Mouse (Mus musculus) embryonic facial prominence, embryonic 15.5 days (tissue): ENCODE data around the gene Palm3. TPM values are rescaled to one million over a fixed set of nuclear protein-coding genes. Genes with fewer than 3 reads are reported as not detected.
A peak's percentile ranks its signal among the peaks of the same experiment; 100 is the strongest.
"Not testable (repeated sequence)": the region's sequence is repeated elsewhere in the genome, so short reads cannot be mapped to it uniquely, and the experiment has no call there.

Experiments used
- ATAC-seq: fragments of 200-750 bp; cut with Nextera tagmentation; 2 replicates; pipeline ENCODE4 v1.8.0; 2017; ENCODE audit warnings: low read depth, moderate TSS enrichment; ENCODE audit not compliant: insufficient number of reproducible peaks, low FRiP score, low TSS enrichment
- H3K27ac ChIP-seq: fragments of 300-500 bp; sonication (generic); replicated peaks from 2 replicates; pipeline ENCODE4 v1.5.1; 2015; ENCODE audit warnings: mild to moderate bottlenecking, inconsistent platforms
- H3K27me3 ChIP-seq: fragments of 300-500 bp; sonication (generic); 2 replicates; pipeline ENCODE4 v1.6.1; 2015; ENCODE audit warnings: inconsistent platforms
- H3K36me3 ChIP-seq: fragments of 300-500 bp; sonication (generic); 2 replicates; pipeline ENCODE4 v1.6.1; 2015; ENCODE audit warnings: mild to moderate bottlenecking, inconsistent platforms
- H3K4me1 ChIP-seq: fragments of 300-500 bp; sonication (generic); 2 replicates; pipeline ENCODE4 v1.6.1; 2015; ENCODE audit warnings: inconsistent platforms
- H3K4me2 ChIP-seq: fragments of 300-500 bp; sonication (generic); replicated peaks from 2 replicates; pipeline ENCODE4 v1.6.1; 2015; ENCODE audit warnings: mild to moderate bottlenecking, inconsistent platforms
- H3K4me3 ChIP-seq: fragments of 300-500 bp; sonication (generic); replicated peaks from 2 replicates; pipeline ENCODE4 v1.5.1; 2015; ENCODE audit warnings: mild to moderate bottlenecking, inconsistent platforms
- H3K9ac ChIP-seq: fragments of 300-500 bp; sonication (generic); 2 replicates; pipeline ENCODE4 v1.6.1; 2015; ENCODE audit warnings: inconsistent platforms
- H3K9me3 ChIP-seq: fragments of 300-500 bp; sonication (generic); replicated peaks from 2 replicates; pipeline ENCODE4 v1.6.1; 2016; ENCODE audit warnings: inconsistent platforms
- WGBS: fragments of 180-500 bp; shearing (Covaris S2); methylation state at CpG from one replicate; pipeline ENCODE4 v1.1.7; 2015; 5-methylcytosine and 5-hydroxymethylcytosine counted together
- polyA plus RNA-seq: library from polyadenylated mRNA; unstranded; fragments of >200 nt; fragmentation: Nextera tagmentation; extraction: Ambion mirVana; gene quantifications from 2 replicates; pipeline ENCODE4 v1.2.1, GENCODE M21; 2015

Palm3 gene
- polyA plus RNA-seq, 1 experiment from 2014 or later = 6.5 TPM

- Histone ChIP-seq H3K27ac (peak overlapping the region; percentile 91), H3K9me3 (no peaks in the 10 kb centered on the region), H3K4me3 (peak overlapping the region; percentile 68), H3K4me2 (peak overlapping the region; percentile 72), H3K27me3 (no peaks in the 10 kb centered on the region), H3K9ac (peak overlapping the region; percentile 63), H3K4me1 (peaks cover 36% of the 10 kb centered on the region), H3K36me3 (peaks cover 36% of the 10 kb centered on the region)
- 1% methylated on average over 88 of the region's 92 CpGs for WGBS
- ATAC-seq = no peak
Observed at GRCm38 (mm10) chr8:83998231-83999056, 22.8 kb upstream of the Palm3 start.

GRCm38 (mm10) chr8:83999057-83999705 lies 22.1 kb upstream of the Palm3 start:
- 63% methylated on average over 16 of the region's 16 CpGs for WGBS
- peak overlapping the region; percentile 72 for H3K4me2 ChIP-seq
- no peaks in the 10 kb centered on the region for H3K9me3 ChIP-seq
- H3K36me3 ChIP-seq = peaks cover 31% of the 10 kb centered on the region
- H3K4me3 ChIP-seq = peak overlapping the region; percentile 68
- H3K9ac ChIP-seq = 0 out of 2 replicates have a peak overlapping the region, but pooled peaks have one; percentile 63
- ATAC-seq = no peak
- no peaks in the 10 kb centered on the region for H3K27me3 ChIP-seq
- H3K4me1 ChIP-seq = peaks cover 43% of the 10 kb centered on the region
- H3K27ac ChIP-seq = 0 out of 2 replicates have a peak overlapping the region, but pooled peaks have one; percentile 91

GRCm38 (mm10) chr8:83999825-84000224 lies 21.4 kb upstream of the Palm3 start:
- H3K36me3 ChIP-seq = peaks cover 25% of the 10 kb centered on the region
- H3K27ac ChIP-seq = no peak overlapping the region
- H3K9ac ChIP-seq = no peak overlapping the region
- no peaks in the 10 kb centered on the region for H3K27me3 ChIP-seq
- no peak for ATAC-seq
- 81% methylated on average over 2 of the region's 2 CpGs for WGBS
- H3K4me3 ChIP-seq = 0 out of 2 replicates have a peak overlapping the region, but pooled peaks have one; percentile 2
- no peaks in the 10 kb centered on the region for H3K9me3 ChIP-seq
- H3K4me2 ChIP-seq = peak overlapping the region; percentile 72; the same call in 1 of the 2 replicates
- peaks cover 46% of the 10 kb centered on the region for H3K4me1 ChIP-seq

GRCm38 (mm10) chr8:84001281-84002000 lies 19.8 kb upstream of the Palm3 start, which contains the start of gene 1700067K01Rik:
TSS of gene 1700067K01Rik (plus strand) at chr8:84001502.
- peak within 1 kb of the TSS; percentile 34 for H3K4me2 ChIP-seq
- peaks cover 20% of the 10 kb centered on the region for H3K36me3 ChIP-seq
- peak within 1 kb of the TSS; percentile 10; the same call in 1 of the 2 replicates for H3K4me3 ChIP-seq
- no peak within 1 kb of the TSS for H3K27ac ChIP-seq
- no peaks in the 10 kb centered on the region for H3K9me3 ChIP-seq
- H3K9ac ChIP-seq = 0 out of 2 replicates have a peak within 1 kb of the TSS, but pooled peaks have one; percentile 6
- WGBS = 29% methylated on average over 61 of the region's 61 CpGs
- H3K27me3 ChIP-seq = no peaks in the 10 kb centered on the region
- no peak for ATAC-seq
- peaks cover 43% of the 10 kb centered on the region for H3K4me1 ChIP-seq

GRCm38 (mm10) chr8:84002957-84003611 lies 18.2 kb upstream of the Palm3 start:
- H3K4me1 ChIP-seq = peaks cover 42% of the 10 kb centered on the region
- H3K4me3 ChIP-seq = no peak overlapping the region
- no peaks in the 10 kb centered on the region for H3K27me3 ChIP-seq
- H3K9ac ChIP-seq = no peak overlapping the region
- no peak for ATAC-seq
- no peak overlapping the region for H3K27ac ChIP-seq
- 56% methylated on average over 12 of the region's 12 CpGs for WGBS
- H3K9me3 ChIP-seq = no peaks in the 10 kb centered on the region
- H3K4me2 ChIP-seq = no peak overlapping the region
- H3K36me3 ChIP-seq = peaks cover 20% of the 10 kb centered on the region

GRCm38 (mm10) chr8:84003612-84004246 lies 17.5 kb upstream of the Palm3 start:
- Histone ChIP-seq H3K27me3 (no peaks in the 10 kb centered on the region), H3K4me1 (peaks cover 41% of the 10 kb centered on the region), H3K4me3 (peak overlapping the region; percentile 65), H3K27ac (peak overlapping the region; percentile 90), H3K36me3 (peaks cover 20% of the 10 kb centered on the region), H3K9ac (peak overlapping the region; percentile 65; the same call in 1 of the 2 replicates), H3K9me3 (no peaks in the 10 kb centered on the region), H3K4me2 (peak overlapping the region; percentile 93)
- WGBS = 64% methylated on average over 6 of the region's 6 CpGs
- no peak for ATAC-seq

- under 1% methylated on average over 30 of the region's 30 CpGs for WGBS
- no peaks in the 10 kb centered on the region for H3K9me3 ChIP-seq
- peak overlapping the region; percentile 65 for H3K4me3 ChIP-seq
- H3K27ac ChIP-seq = peak overlapping the region; percentile 90
- peak overlapping the region; percentile 65 for H3K9ac ChIP-seq
- peak overlapping the region; percentile 93 for H3K4me2 ChIP-seq
- peaks cover 15% of the 10 kb centered on the region for H3K36me3 ChIP-seq
- ATAC-seq = peak; percentile 81
- peaks cover 33% of the 10 kb centered on the region for H3K4me1 ChIP-seq
- H3K27me3 ChIP-seq = no peaks in the 10 kb centered on the region
Observed at GRCm38 (mm10) chr8:84004533-84005201, 16.6 kb upstream of the Palm3 start.

GRCm38 (mm10) chr8:84005502-84005901 lies 15.8 kb upstream of the Palm3 start:
- H3K27me3 ChIP-seq, H3K4me2 ChIP-seq, H3K4me3 ChIP-seq, H3K9ac ChIP-seq, H3K9me3 ChIP-seq, ATAC-seq: not testable (repeated sequence)
- Histone ChIP-seq H3K36me3 (peaks cover 11% of the 10 kb centered on the region; the same call in 1 of the 2 replicates), H3K27ac (peak overlapping the region; percentile 90; the same call in 1 of the 2 replicates), H3K4me1 (peaks cover 39% of the 10 kb centered on the region)
- WGBS = 91% methylated on average over 7 of the region's 7 CpGs

- H3K27ac ChIP-seq = no peak overlapping the region
- H3K27me3 ChIP-seq = peaks cover 35% of the 10 kb centered on the region
- H3K9me3 ChIP-seq = no peaks in the 10 kb centered on the region
- 28% methylated on average over 7 of the region's 7 CpGs for WGBS
- H3K4me1 ChIP-seq = peaks cover 47% of the 10 kb centered on the region
- ATAC-seq = no peak
- no peak overlapping the region for H3K4me3 ChIP-seq
- H3K36me3 ChIP-seq = no peaks in the 10 kb centered on the region
- H3K4me2 ChIP-seq = no peak overlapping the region
- no peak overlapping the region for H3K9ac ChIP-seq
Observed at GRCm38 (mm10) chr8:84008362-84008761, 12.9 kb upstream of the Palm3 start.

- WGBS = under 1% methylated on average over 11 of the region's 11 CpGs
- 0 out of 2 replicates have a peak, but pooled peaks have one; percentile 16 for ATAC-seq
- peaks cover 41% of the 10 kb centered on the region for H3K27me3 ChIP-seq
- no peaks in the 10 kb centered on the region for H3K36me3 ChIP-seq
- no peaks in the 10 kb centered on the region for H3K9me3 ChIP-seq
- H3K4me2 ChIP-seq = no peak overlapping the region
- H3K9ac ChIP-seq = no peak overlapping the region
- no peak overlapping the region for H3K27ac ChIP-seq
- H3K4me3 ChIP-seq = no peak overlapping the region
- peaks cover 36% of the 10 kb centered on the region for H3K4me1 ChIP-seq
Observed at GRCm38 (mm10) chr8:84009876-84010275, 11.4 kb upstream of the Palm3 start.
